Mouse (Mus musculus): ENCODE results near the gene Pdxp. TPM values are rescaled to one million over a fixed set of nuclear protein-coding genes. Genes with fewer than 3 reads are reported as not detected.

Pdxp gene
- polyA plus RNA-seq, 1 experiment from 2014 or later = 47.1 TPM

DNA sequence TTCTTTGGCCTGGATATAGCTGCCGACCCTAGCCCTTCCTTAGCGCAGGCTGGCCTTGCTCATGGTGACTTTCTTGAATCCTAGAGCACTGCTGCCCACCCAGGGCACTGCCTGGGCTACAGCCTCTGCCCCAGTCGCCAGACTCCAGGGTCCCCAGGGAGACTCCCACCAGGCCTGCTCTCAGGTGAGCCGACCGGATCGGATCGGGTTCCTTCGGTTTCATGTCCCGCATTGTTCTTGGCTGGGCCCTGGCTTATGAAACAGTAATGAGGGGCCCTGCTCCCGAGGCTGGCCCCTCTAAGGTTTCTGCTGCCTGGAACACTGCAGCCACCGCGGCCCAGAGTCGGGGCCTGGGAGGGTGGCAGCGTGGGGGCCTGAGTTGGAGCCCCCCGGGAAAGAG lies 43.3 kb downstream of the Pdxp start:
- ATAC-seq (ENCODE audit: low FRiP score, low read depth) = 0 out of 2 replicates have a peak, but pooled peaks have one; percentile 4
- WGBS = 76% methylated on average over 15 of the region's 15 CpGs
- H3K4me1 ChIP-seq = no peaks in the 10 kb centered on the region
- no peak overlapping the region for H3K9ac ChIP-seq
- H3K27ac ChIP-seq = no peak overlapping the region
- no peak overlapping the region for H3K4me2 ChIP-seq (replicated peaks)
- no peaks in the 10 kb centered on the region for H3K9me3 ChIP-seq
- peaks cover 62% of the 10 kb centered on the region for H3K36me3 ChIP-seq
- H3K4me3 ChIP-seq = no peak overlapping the region
- no peaks in the 10 kb centered on the region for H3K27me3 ChIP-seq (replicated peaks)

DNA sequence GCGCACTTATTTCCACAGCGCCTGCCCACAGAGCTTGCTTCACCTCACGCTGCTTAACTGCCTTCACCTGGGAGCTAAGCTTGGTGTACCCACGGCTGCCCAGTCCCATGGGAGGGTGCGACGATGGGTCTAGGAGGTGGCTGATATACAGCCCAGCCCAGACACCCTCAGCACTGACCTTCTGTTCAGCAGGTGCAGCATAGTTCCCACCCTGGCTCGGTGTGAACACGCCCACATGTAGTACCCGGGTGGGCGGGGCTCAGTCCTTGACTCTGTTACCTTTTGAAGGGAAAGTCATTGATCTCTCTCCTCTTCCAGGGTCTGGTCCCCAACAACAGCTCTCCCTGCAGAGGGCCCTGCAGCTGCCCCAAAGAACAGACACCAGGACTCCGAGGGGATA lies 45.8 kb downstream of the Pdxp start:
- no peak for ATAC-seq (ENCODE audit: low FRiP score, low read depth)
- Histone ChIP-seq H3K27ac (no peak overlapping the region), H3K9me3 (no peaks in the 10 kb centered on the region), H3K9ac (no peak overlapping the region), H3K4me2 (replicated peaks) (no peak overlapping the region), H3K36me3 (peaks cover 46% of the 10 kb centered on the region), H3K4me3 (no peak overlapping the region), H3K27me3 (replicated peaks) (no peaks in the 10 kb centered on the region), H3K4me1 (0 out of 2 replicates have a peak, but pooled peaks cover 6% of the 10 kb centered on the region)
- WGBS = 92% methylated on average over 11 of the region's 11 CpGs

DNA sequence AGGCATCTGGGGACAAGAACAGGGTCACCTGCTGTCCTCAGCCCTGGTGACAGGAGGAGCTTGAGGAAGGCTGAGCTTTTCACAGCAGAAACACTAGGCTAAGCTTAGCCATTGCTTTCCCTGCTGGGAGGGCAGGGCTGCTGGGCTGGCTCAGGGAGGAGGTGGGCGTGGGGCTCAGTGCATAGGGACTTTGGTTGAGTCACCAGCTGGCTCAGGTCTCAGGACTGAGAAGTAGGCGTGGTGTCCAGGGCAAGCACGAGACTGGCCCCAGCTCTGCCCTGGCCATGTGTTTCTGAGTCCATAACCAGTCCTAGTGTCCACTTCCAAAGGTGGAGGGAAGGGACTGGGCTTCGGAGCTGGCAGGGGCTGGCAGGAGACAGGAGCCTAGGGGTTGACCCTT lies 46.4 kb downstream of the Pdxp start:
- peaks cover 45% of the 10 kb centered on the region for H3K36me3 ChIP-seq
- no peaks in the 10 kb centered on the region for H3K9me3 ChIP-seq
- no peak overlapping the region for H3K4me2 ChIP-seq (replicated peaks)
- H3K27ac ChIP-seq = no peak overlapping the region
- H3K9ac ChIP-seq = no peak overlapping the region
- H3K4me3 ChIP-seq = no peak overlapping the region
- 0 out of 2 replicates have a peak, but pooled peaks cover 6% of the 10 kb centered on the region for H3K4me1 ChIP-seq
- ATAC-seq (ENCODE audit: low FRiP score, low read depth) = no peak
- WGBS = 79% methylated on average over 4 of the region's 4 CpGs
- no peaks in the 10 kb centered on the region for H3K27me3 ChIP-seq (replicated peaks)

DNA sequence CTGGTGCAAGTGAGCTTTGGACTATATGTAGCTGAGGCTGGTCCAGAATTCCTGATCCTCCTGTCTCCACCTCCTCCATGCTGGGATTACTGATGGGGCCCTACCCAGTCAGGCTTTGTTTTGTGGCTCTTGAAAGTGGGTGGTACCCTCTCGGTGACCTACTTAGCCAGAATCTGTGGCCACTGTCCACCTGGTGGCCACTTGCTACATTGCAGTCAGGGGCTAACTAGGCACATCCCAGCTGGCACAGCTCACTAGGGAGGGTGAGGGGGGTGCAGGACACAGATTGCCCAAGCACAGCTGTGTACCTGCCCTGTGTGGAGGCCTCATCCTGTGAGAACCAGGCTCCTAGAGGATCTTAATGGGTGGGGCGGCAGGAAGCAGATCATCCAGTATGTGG lies 49.2 kb downstream of the Pdxp start:
- Histone ChIP-seq H3K4me2 (replicated peaks) (no peak overlapping the region), H3K27me3 (replicated peaks) (no peaks in the 10 kb centered on the region), H3K27ac (no peak overlapping the region), H3K4me1 (0 out of 2 replicates have a peak, but pooled peaks cover 6% of the 10 kb centered on the region), H3K9ac (no peak overlapping the region), H3K36me3 (peaks cover 55% of the 10 kb centered on the region), H3K9me3 (no peaks in the 10 kb centered on the region), H3K4me3 (no peak overlapping the region)
- no peak for ATAC-seq (ENCODE audit: low FRiP score, low read depth)
- 32% methylated on average over 2 of the region's 2 CpGs for WGBS

Small RNAs within 50 kb of the gene (microRNA-seq; reads per million reads assigned to microRNA genes)
- not detected for gene Mir6955

Other genes with a start within 250 kb of the Pdxp start
- 1.9 and 2.0 TPM in 2 replicates for gene Elfn2, start 195.1 kb upstream of the Pdxp start, polyA plus RNA-seq (2016; fragmentation: Nextera tagmentation; extraction: Ambion mirVana)
- gene Mfng, start 140.4 kb upstream of the Pdxp start, polyA plus RNA-seq (2016; fragmentation: Nextera tagmentation; extraction: Ambion mirVana) = 65.3 and 72.9 TPM in 2 replicates
- gene Card10, start 110.9 kb upstream of the Pdxp start, polyA plus RNA-seq (2016; fragmentation: Nextera tagmentation; extraction: Ambion mirVana) = 2.8 and 3.4 TPM in 2 replicates
- gene Cdc42ep1, start 71.3 kb upstream of the Pdxp start, polyA plus RNA-seq (2016; fragmentation: Nextera tagmentation; extraction: Ambion mirVana) = 14.9 and 17.6 TPM in 2 replicates
- gene Lgals2, start 58.4 kb upstream of the Pdxp start, polyA plus RNA-seq (2016; fragmentation: Nextera tagmentation; extraction: Ambion mirVana) = not detected in 2 replicates
- 55.6 and 57.5 TPM in 2 replicates for gene Gga1, start 36.7 kb upstream of the Pdxp start, polyA plus RNA-seq (2016; fragmentation: Nextera tagmentation; extraction: Ambion mirVana)
- 0.28 and 0.32 TPM in 2 replicates for gene Gm49510, start 14.3 kb upstream of the Pdxp start, polyA plus RNA-seq (2016; fragmentation: Nextera tagmentation; extraction: Ambion mirVana)
- gene Sh3bp1, start 14.2 kb upstream of the Pdxp start, polyA plus RNA-seq (2016; fragmentation: Nextera tagmentation; extraction: Ambion mirVana) = 9.6 and 10.0 TPM in 2 replicates
- gene Lgals1, start 12.8 kb downstream of the Pdxp start, polyA plus RNA-seq (2016; fragmentation: Nextera tagmentation; extraction: Ambion mirVana) = 327 and 328 TPM in 2 replicates
- 58.4 and 62.4 TPM in 2 replicates for gene Nol12, start 21.0 kb downstream of the Pdxp start, polyA plus RNA-seq (2016; fragmentation: Nextera tagmentation; extraction: Ambion mirVana)
- gene Triobp, start 33.8 kb downstream of the Pdxp start, polyA plus RNA-seq (2016; fragmentation: Nextera tagmentation; extraction: Ambion mirVana) = 35.2 and 42.0 TPM in 2 replicates
- gene H1f0, start 114.5 kb downstream of the Pdxp start, polyA plus RNA-seq (2016; fragmentation: Nextera tagmentation; extraction: Ambion mirVana) = 487 and 528 TPM in 2 replicates
- not detected in 2 replicates for gene Galr3, start 128.0 kb downstream of the Pdxp start, polyA plus RNA-seq (2016; fragmentation: Nextera tagmentation; extraction: Ambion mirVana)
- 62.5 and 64.2 TPM in 2 replicates for gene Ankrd54, start 149.0 kb downstream of the Pdxp start, polyA plus RNA-seq (2016; fragmentation: Nextera tagmentation; extraction: Ambion mirVana)
- gene Eif3l, start 161.3 kb downstream of the Pdxp start, polyA plus RNA-seq (2016; fragmentation: Nextera tagmentation; extraction: Ambion mirVana) = 197 and 205 TPM in 2 replicates
- gene Micall1, start 195.0 kb downstream of the Pdxp start, polyA plus RNA-seq (2016; fragmentation: Nextera tagmentation; extraction: Ambion mirVana) = 12.0 and 12.5 TPM in 2 replicates
- 318 and 338 TPM in 2 replicates for gene Polr2f, start 227.1 kb downstream of the Pdxp start, polyA plus RNA-seq (2016; fragmentation: Nextera tagmentation; extraction: Ambion mirVana)
- 9.4 and 11.7 TPM in 2 replicates for gene 1700088E04Rik, start 227.3 kb downstream of the Pdxp start, polyA plus RNA-seq (2016; fragmentation: Nextera tagmentation; extraction: Ambion mirVana)

Measured in neural tube, embryonic 12.5 days (tissue).